Mouse (Mus musculus) heart, adult 2 months (tissue): ENCODE results near the gene Slc41a3. TPM values are rescaled to one million over a fixed set of nuclear protein-coding genes. Genes with fewer than 3 reads are reported as not detected.

Experiments
- DNase-seq, 2 experiments: peaks; one replicate each; pipeline ENCODE4 v3.0.0; 2021
- H3K27ac ChIP-seq: fragments of 200-600 bp; 2 replicates; pipeline ENCODE4 v1.8.1; 2022
- H3K27me3 ChIP-seq: fragments of 200-500 bp; 2 replicates; pipeline ENCODE4 v1.6.1; 2012; ENCODE audit warnings: mild to moderate bottlenecking, low read length, inconsistent platforms, mixed read lengths; ENCODE audit not compliant: control insufficient read depth, insufficient read depth
- H3K36me3 ChIP-seq: fragments of 200-500 bp; 2 replicates; pipeline ENCODE4 v1.6.1; 2012; ENCODE audit warnings: low read length, inconsistent platforms; ENCODE audit not compliant: control insufficient read depth, insufficient read depth
- H3K4me1 ChIP-seq: fragments of 200-500 bp; 2 replicates; pipeline ENCODE4 v1.6.1; 2011; ENCODE audit warnings: low read length; ENCODE audit not compliant: control insufficient read depth, insufficient read depth
- H3K4me3 ChIP-seq: fragments of 200-600 bp; 2 replicates; pipeline ENCODE4 v1.8.1; 2022
- H3K79me2 ChIP-seq: fragments of 200-500 bp; replicated peaks from 2 replicates; pipeline ENCODE4 v1.6.1; 2012; ENCODE audit warnings: mild to moderate bottlenecking, inconsistent platforms, low read length, moderate library complexity, mixed read lengths; ENCODE audit not compliant: control insufficient read depth, insufficient read depth
- H3K9ac ChIP-seq: fragments of 200-500 bp; 2 replicates; pipeline ENCODE4 v1.6.1; 2012; ENCODE audit warnings: low read depth, mild to moderate bottlenecking, control low read depth, inconsistent platforms, low read length, mixed read lengths
- CTCF ChIP-seq: fragments of 200-600 bp; IDR thresholded peaks from 2 replicates; pipeline ENCODE4 v1.8.1; 2022; ENCODE audit warnings: antibody characterized with exemption, mild to moderate bottlenecking, moderate library complexity
- EP300 ChIP-seq: fragments of 200-500 bp; IDR thresholded peaks from 2 replicates; pipeline ENCODE4 v1.6.1; 2011; ENCODE audit warnings: low read depth, low read length, control low read depth; ENCODE audit not compliant: insufficient read depth
- POLR2A ChIP-seq: fragments of 200-500 bp; IDR thresholded peaks from 2 replicates; pipeline ENCODE4 v1.6.1; 2011; ENCODE audit warnings: mild to moderate bottlenecking, low read depth, low read length, control low read depth; ENCODE audit not compliant: insufficient read depth
- WGBS: fragments of 180-500 bp; shearing (Covaris S2); methylation state at CpG from one replicate; pipeline ENCODE4 v1.1.7; 2018; 5-methylcytosine and 5-hydroxymethylcytosine counted together
- intact Hi-C: fragments of 180-260 bp; cut with DNase I; formaldehyde crosslinking; loops from one replicate; pipeline ENCODE4 v1.15.1; 2025
- polyA plus RNA-seq: library from polyadenylated mRNA; depleted of rRNA; stranded (reverse); fragments of >200 nt; gene quantifications from 2 replicates; pipeline ENCODE4 v1.2.3, GENCODE M21; 2012
- total RNA-seq, 2 experiments: library from RNA; stranded (reverse); gene quantifications; 2 replicates each; pipeline ENCODE4 v1.2.3; 2021

The Slc41a3 gene
- total and polyA plus RNA-seq, 3 experiments = 91.9 to 139 (median 100) TPM

DNA sequence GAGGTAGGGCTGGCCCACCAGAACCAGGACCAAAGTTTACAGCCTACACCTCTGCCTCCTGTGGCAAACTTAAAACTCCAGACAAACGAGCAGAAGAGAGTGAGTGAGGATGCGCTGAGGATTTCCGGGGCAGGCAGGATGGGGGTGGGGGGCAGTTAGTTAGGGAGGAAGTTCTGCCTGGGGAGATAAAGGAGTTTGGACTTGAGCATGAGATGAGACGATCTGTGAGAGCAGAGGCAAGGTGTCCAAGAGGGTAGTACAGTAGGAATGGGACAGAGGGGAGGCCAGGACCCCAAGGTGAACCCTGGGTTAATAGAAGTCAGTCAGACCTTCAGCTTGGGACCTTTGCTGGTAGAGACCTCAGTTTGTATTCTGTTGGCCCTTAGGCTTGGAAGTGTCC is 13.7 kb downstream of the Slc41a3 start:
- 47% methylated on average over 4 of the region's 4 CpGs for WGBS
- no peaks in the 10 kb centered on the region for H3K27me3 ChIP-seq
- H3K79me2 ChIP-seq = no peaks in the 10 kb centered on the region
- intact Hi-C loops = no loop called here
- H3K4me1 ChIP-seq = peaks cover 13% of the 10 kb centered on the region; the same call in 1 of the 2 replicates
- no peak overlapping the region for H3K4me3 ChIP-seq
- H3K27ac ChIP-seq = peak overlapping the region; percentile 91
- H3K36me3 ChIP-seq = no peaks in the 10 kb centered on the region
- TF ChIP-seq CTCF (no peak), EP300 (no peak), POLR2A (no peak)
- H3K9ac ChIP-seq = no peak overlapping the region
- DNase-seq = no peak

DNA sequence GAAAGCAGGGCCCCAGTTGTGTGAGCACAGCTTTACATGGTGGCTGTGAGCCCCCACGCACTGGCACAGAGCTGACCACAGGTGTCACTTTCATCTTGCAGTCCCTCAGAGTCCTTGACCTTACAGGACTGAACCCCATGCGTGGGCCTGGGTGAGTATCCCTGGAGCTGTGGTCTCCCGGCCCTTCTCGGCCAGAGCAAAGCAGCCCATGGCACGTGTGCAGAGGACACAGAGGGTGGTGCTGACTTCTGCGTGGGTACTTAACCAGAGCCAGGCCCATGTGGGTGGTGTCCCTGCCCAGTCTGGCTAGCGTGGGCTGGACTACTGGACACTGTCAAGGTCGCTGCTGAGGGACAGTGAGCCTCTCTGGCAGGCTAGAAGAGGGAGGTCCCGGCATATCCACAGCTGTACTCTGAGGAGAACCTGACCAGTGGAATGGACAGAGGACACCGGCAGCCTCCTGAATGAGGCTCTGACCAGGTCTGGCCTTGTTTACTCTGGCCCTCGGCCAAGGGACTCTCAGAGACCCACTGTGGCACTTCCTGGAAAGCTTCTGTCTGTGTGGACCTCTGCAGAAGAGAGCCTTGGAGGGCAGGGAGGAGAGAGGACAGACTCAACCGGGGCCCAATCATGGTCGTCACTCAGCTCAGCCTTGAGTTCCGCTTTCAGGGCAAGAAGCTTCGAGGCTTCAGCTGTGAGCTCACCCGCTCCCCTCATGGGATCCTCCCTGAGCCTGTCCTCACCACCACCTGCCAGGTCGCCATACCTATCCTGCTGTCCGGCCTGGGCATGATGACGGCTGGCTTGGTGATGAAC is 14.5 kb downstream of the Slc41a3 start:
- 42% methylated on average over 19 of the region's 19 CpGs for WGBS
- H3K27ac ChIP-seq = peak overlapping the region; percentile 91
- H3K4me1 ChIP-seq = peaks cover 15% of the 10 kb centered on the region; the same call in 1 of the 2 replicates
- peak overlapping the region; percentile 49 for H3K4me3 ChIP-seq
- intact Hi-C loops = no loop called here
- no peaks in the 10 kb centered on the region for H3K27me3 ChIP-seq
- DNase-seq = peak; percentile 62 to 72
- no peaks in the 10 kb centered on the region for H3K79me2 ChIP-seq
- H3K36me3 ChIP-seq = no peaks in the 10 kb centered on the region
- peak overlapping the region; percentile 30 for H3K9ac ChIP-seq
- TF ChIP-seq CTCF (no peak), POLR2A (peak; percentile 49; the same call in 1 of the 2 replicates)

DNA sequence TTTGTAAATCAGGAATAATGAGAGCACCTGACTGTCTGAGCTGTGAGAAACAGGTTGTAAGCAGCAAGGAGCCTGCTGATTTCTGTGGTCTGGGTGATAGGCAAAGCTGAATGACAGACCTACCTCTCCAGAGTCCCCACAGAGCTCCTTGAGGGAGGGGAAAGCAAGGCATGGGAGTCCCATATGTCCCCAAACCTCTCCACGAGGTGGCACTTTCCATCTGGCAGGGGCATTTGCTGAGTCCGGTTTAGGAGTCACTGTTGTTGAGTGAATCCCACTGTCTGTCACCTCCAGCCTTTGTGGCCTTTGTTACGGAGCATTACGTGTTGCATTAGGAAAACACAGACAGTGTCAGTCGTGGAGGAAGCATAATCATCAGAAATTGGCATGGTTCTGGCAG is 15.4 kb downstream of the Slc41a3 start:
- no peak for DNase-seq
- Histone ChIP-seq H3K36me3 (no peaks in the 10 kb centered on the region), H3K4me1 (peaks cover 18% of the 10 kb centered on the region), H3K27ac (peak overlapping the region; percentile 91), H3K27me3 (no peaks in the 10 kb centered on the region), H3K9ac (peak overlapping the region; percentile 30), H3K4me3 (peak overlapping the region; percentile 49), H3K79me2 (no peaks in the 10 kb centered on the region)
- TF ChIP-seq CTCF = peak; percentile 26
- TF ChIP-seq EP300 = no peak
- no peak for TF ChIP-seq POLR2A
- intact Hi-C loops = loop anchor here (10.0 kb wide), 1 partner anchor 195 kb away; no protein-coding TSS in a partner anchor
- WGBS = 65% methylated on average over 5 of the region's 5 CpGs

DNA sequence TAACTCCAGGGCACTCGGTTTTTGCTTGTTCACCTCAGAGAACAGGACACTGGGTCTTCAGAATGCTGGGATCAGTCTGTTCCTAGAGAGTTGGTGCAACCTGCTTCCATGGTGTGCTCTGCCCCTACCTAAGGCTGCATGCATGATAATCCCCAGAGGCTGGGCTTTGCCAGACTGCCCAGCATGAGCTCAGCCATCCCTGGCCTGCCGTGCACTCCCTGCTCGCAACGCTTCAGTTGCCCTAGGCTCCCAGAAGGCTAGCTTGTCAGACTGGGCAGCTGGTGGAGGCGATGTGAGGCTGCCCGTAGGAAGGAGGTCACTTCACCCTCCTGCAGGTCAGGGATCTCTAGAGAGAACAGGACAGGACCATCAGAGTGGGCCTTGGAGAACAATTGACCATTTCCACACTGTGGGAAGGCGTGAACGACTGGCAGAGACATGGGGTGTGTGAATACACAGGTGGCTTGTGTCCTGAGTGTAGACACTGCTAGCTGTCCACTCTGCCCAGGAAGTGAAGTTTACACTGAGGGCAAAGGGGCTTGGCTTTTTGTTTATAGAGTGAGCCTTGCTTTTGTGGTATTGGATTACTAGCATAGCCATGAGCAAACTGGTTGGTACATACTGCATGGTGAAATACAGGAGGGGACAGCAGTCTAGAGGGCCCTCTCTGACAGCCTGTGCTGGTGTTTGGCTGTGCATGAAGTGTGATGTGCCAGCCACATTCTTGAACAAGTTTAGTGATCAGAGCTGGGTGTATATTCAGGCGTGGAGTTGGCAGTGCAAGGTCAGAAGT is 16.5 kb downstream of the Slc41a3 start:
- H3K4me3 ChIP-seq = peak overlapping the region; percentile 49
- TF ChIP-seq POLR2A = no peak
- TF ChIP-seq CTCF = no peak
- no peak for TF ChIP-seq EP300
- peak overlapping the region; percentile 26; the same call in 1 of the 2 replicates for H3K9ac ChIP-seq
- H3K36me3 ChIP-seq = no peaks in the 10 kb centered on the region
- H3K4me1 ChIP-seq = peaks cover 16% of the 10 kb centered on the region
- intact Hi-C loops = loop anchor here (10.0 kb wide), 1 partner anchor 194 kb away; no protein-coding TSS in a partner anchor
- WGBS = 65% methylated on average over 9 of the region's 9 CpGs
- no peaks in the 10 kb centered on the region for H3K27me3 ChIP-seq
- H3K27ac ChIP-seq = peak overlapping the region; percentile 91
- peak in 1 of 2 experiments; percentile 42 for DNase-seq
- no peaks in the 10 kb centered on the region for H3K79me2 ChIP-seq

DNA sequence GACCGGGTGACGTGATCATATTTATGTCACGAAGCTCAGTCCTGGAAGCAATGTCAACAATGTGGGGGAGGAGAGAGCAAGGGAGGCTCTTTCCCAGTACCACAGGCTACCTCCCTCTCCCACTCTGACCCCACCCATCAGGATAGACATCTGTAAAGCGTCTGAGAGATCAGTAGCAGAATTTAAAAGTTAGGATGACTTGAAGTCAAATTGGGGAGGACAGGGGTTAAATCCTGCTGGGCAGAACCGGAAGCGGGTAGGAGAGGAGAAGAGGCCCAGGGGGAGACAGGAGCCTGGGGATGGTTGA is 17.0 kb downstream of the Slc41a3 start:
- Histone ChIP-seq H3K36me3 (no peaks in the 10 kb centered on the region), H3K27me3 (no peaks in the 10 kb centered on the region), H3K4me3 (peak overlapping the region; percentile 49; the same call in 1 of the 2 replicates), H3K4me1 (peaks cover 14% of the 10 kb centered on the region), H3K9ac (no peak overlapping the region), H3K27ac (peak overlapping the region; percentile 91), H3K79me2 (no peaks in the 10 kb centered on the region)
- WGBS = 60% methylated on average over 6 of the region's 6 CpGs
- no peak for DNase-seq
- TF ChIP-seq POLR2A (no peak), CTCF (no peak), EP300 (no peak)
- intact Hi-C loops = loop anchor here (10.0 kb wide), 1 partner anchor 193 kb away; no protein-coding TSS in a partner anchor
